Mouse (Mus musculus) liver, embryonic 13.5 days (tissue): ENCODE data around the gene Tifa. TPM values are rescaled to one million over a fixed set of nuclear protein-coding genes. Genes with fewer than 3 reads are reported as not detected.
A peak's percentile ranks its signal among the peaks of the same experiment; 100 is the strongest.

Experiments
- ATAC-seq: fragments of 200-750 bp; cut with Nextera tagmentation; 2 replicates; pipeline ENCODE4 v1.8.0; 2017; ENCODE audit warnings: low read depth, mild to moderate bottlenecking, moderate number of reproducible peaks, moderate library complexity
- DNase-seq: peaks from one replicate; pipeline ENCODE4 v3.0.0; 2022
- H3K27ac ChIP-seq: fragments of 300-500 bp; sonication (generic); 2 replicates; pipeline ENCODE4 v1.5.1; 2015; ENCODE audit warnings: moderate library complexity, mild to moderate bottlenecking, inconsistent platforms
- H3K27me3 ChIP-seq: fragments of 300-500 bp; sonication (generic); 2 replicates; pipeline ENCODE4 v1.6.1; 2015; ENCODE audit warnings: mild to moderate bottlenecking, inconsistent platforms
- H3K36me3 ChIP-seq: fragments of 300-500 bp; sonication (generic); 2 replicates; pipeline ENCODE4 v1.6.1; 2015; ENCODE audit warnings: mild to moderate bottlenecking, inconsistent platforms
- H3K4me1 ChIP-seq: fragments of 300-500 bp; sonication (generic); replicated peaks from 2 replicates; pipeline ENCODE4 v1.6.1; 2015; ENCODE audit warnings: inconsistent platforms
- H3K4me2 ChIP-seq: fragments of 300-500 bp; sonication (generic); 2 replicates; pipeline ENCODE4 v1.6.1; 2015; ENCODE audit warnings: inconsistent platforms, mild to moderate bottlenecking, moderate library complexity
- H3K4me3 ChIP-seq: fragments of 300-500 bp; sonication (generic); replicated peaks from 2 replicates; pipeline ENCODE4 v1.5.1; 2015; ENCODE audit warnings: mild to moderate bottlenecking, inconsistent platforms
- H3K9ac ChIP-seq: fragments of 300-500 bp; sonication (generic); 2 replicates; pipeline ENCODE4 v1.6.1; 2015; ENCODE audit warnings: mild to moderate bottlenecking, inconsistent platforms
- H3K9me3 ChIP-seq: fragments of 300-500 bp; sonication (generic); replicated peaks from 2 replicates; pipeline ENCODE4 v1.6.1; 2016; ENCODE audit warnings: inconsistent platforms
- WGBS: fragments of 180-500 bp; shearing (Covaris S2); methylation state at CpG from one replicate; pipeline ENCODE4 v1.1.7; 2015; ENCODE audit not compliant: insufficient replicate concordance; 5-methylcytosine and 5-hydroxymethylcytosine counted together
- polyA plus RNA-seq: library from polyadenylated mRNA; unstranded; fragments of >200 nt; fragmentation: Nextera tagmentation; extraction: Ambion mirVana; gene quantifications from 2 replicates; pipeline ENCODE4 v1.2.1, GENCODE M21; 2015

The Tifa gene
- polyA plus RNA-seq, 1 experiment from 2014 or later: 14.2 TPM

- no peak for ATAC-seq
- 84% methylated on average over 10 of the region's 10 CpGs for WGBS
Measured at GRCm38 (mm10) chr3:127830183-127830582, 40.6 kb downstream of the Tifa start.

GRCm38 (mm10) chr3:127831079-127831478 lies 41.5 kb downstream of the Tifa start:
- WGBS: 55% methylated on average over 6 of the region's 6 CpGs
- Histone ChIP-seq H3K4me3 (no peak overlapping the region), H3K36me3 (peaks cover 10% of the 10 kb centered on the region; the same call in 1 of the 2 replicates), H3K9ac (no peak overlapping the region), H3K9me3 (no peaks in the 10 kb centered on the region), H3K27ac (no peak overlapping the region), H3K4me2 (no peak overlapping the region), H3K27me3 (no peaks in the 10 kb centered on the region), H3K4me1 (peaks cover 31% of the 10 kb centered on the region)
- DNase-seq (no peak), ATAC-seq (no peak; the same call in 1 of the 2 replicates)

More at GRCm38 (mm10) chr3:127830183-127830582, 40.6 kb downstream of the Tifa start:
- no peak for DNase-seq
- Histone ChIP-seq H3K36me3 (peaks cover 10% of the 10 kb centered on the region; the same call in 1 of the 2 replicates), H3K9me3 (no peaks in the 10 kb centered on the region), H3K27ac (no peak overlapping the region), H3K9ac (no peak overlapping the region), H3K4me2 (no peak overlapping the region), H3K4me1 (peaks cover 28% of the 10 kb centered on the region), H3K4me3 (no peak overlapping the region), H3K27me3 (no peaks in the 10 kb centered on the region)

GRCm38 (mm10) chr3:127834040-127834439 lies 44.4 kb downstream of the Tifa start:
- H3K27ac ChIP-seq: no peak overlapping the region
- WGBS: 71% methylated on average over 4 of the region's 4 CpGs
- ATAC-seq: no peak
- DNase-seq: no peak
- no peak overlapping the region for H3K4me2 ChIP-seq
- peaks cover 10% of the 10 kb centered on the region; the same call in 1 of the 2 replicates for H3K36me3 ChIP-seq
- peaks cover 38% of the 10 kb centered on the region for H3K4me1 ChIP-seq
- no peaks in the 10 kb centered on the region for H3K9me3 ChIP-seq
- H3K9ac ChIP-seq: no peak overlapping the region
- H3K27me3 ChIP-seq: no peaks in the 10 kb centered on the region
- no peak overlapping the region for H3K4me3 ChIP-seq

DNA sequence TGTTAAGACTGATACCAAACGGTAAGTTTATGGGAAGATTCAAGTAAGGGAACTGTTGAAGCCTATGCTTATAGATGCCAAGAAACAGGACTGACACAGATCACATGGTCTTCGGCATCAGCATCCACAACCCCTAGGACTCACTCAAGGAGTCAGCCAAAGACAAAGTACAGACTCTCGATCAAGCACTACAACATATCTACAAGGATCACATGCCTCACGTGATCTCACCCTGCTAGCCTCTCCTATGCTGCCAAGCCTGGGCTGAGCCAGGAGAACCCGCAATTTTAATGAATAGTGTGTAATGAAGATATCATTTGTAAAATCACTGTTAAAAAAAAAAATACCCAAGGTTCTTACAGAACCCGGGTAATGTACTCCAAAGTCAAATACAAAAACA lies 46.0 kb downstream of the Tifa start:
- Histone ChIP-seq H3K27ac (no peak overlapping the region), H3K4me3 (peak overlapping the region; percentile 85), H3K4me2 (peak overlapping the region; percentile 89), H3K27me3 (no peaks in the 10 kb centered on the region), H3K36me3 (peaks cover 10% of the 10 kb centered on the region; the same call in 1 of the 2 replicates), H3K4me1 (peaks cover 43% of the 10 kb centered on the region), H3K9me3 (no peaks in the 10 kb centered on the region), H3K9ac (peak overlapping the region; percentile 88; the same call in 1 of the 2 replicates)
- ATAC-seq: no peak
- 52% methylated on average over 6 of the region's 6 CpGs for WGBS
- DNase-seq: no peak

- peak; percentile 48 for ATAC-seq
- H3K9me3 ChIP-seq: no peaks in the 10 kb centered on the region
- no peak for DNase-seq
- peak overlapping the region; percentile 81 for H3K27ac ChIP-seq
- peak overlapping the region; percentile 89 for H3K4me2 ChIP-seq
- peak overlapping the region; percentile 88 for H3K9ac ChIP-seq
- under 1% methylated on average over 17 of the region's 17 CpGs for WGBS
- H3K4me3 ChIP-seq: peak overlapping the region; percentile 85
- no peaks in the 10 kb centered on the region for H3K27me3 ChIP-seq
- peaks cover 43% of the 10 kb centered on the region for H3K4me1 ChIP-seq
- peaks cover 10% of the 10 kb centered on the region; the same call in 1 of the 2 replicates for H3K36me3 ChIP-seq
Measured at GRCm38 (mm10) chr3:127836798-127837153, 47.2 kb downstream of the Tifa start.

- no peaks in the 10 kb centered on the region for H3K27me3 ChIP-seq
- H3K4me2 ChIP-seq: peak within 1 kb of the TSS; percentile 89
- H3K36me3 ChIP-seq: peaks cover 8% of the 10 kb centered on the region; the same call in 1 of the 2 replicates
- no peaks in the 10 kb centered on the region for H3K9me3 ChIP-seq
- peak; percentile 95 for ATAC-seq
- WGBS: under 1% methylated on average over 72 of the region's 89 CpGs
- H3K9ac ChIP-seq: peak within 1 kb of the TSS; percentile 88
- peak; percentile 95 for DNase-seq
- peak within 1 kb of the TSS; percentile 85 for H3K4me3 ChIP-seq
- H3K27ac ChIP-seq: peak within 1 kb of the TSS; percentile 97
- peaks cover 44% of the 10 kb centered on the region for H3K4me1 ChIP-seq
Measured at GRCm38 (mm10) chr3:127837154-127837865, 47.7 kb downstream of the Tifa start, which contains the start of gene Ap1ar. Gene Ap1ar (minus strand): TSS chr3:127837523.

DNA sequence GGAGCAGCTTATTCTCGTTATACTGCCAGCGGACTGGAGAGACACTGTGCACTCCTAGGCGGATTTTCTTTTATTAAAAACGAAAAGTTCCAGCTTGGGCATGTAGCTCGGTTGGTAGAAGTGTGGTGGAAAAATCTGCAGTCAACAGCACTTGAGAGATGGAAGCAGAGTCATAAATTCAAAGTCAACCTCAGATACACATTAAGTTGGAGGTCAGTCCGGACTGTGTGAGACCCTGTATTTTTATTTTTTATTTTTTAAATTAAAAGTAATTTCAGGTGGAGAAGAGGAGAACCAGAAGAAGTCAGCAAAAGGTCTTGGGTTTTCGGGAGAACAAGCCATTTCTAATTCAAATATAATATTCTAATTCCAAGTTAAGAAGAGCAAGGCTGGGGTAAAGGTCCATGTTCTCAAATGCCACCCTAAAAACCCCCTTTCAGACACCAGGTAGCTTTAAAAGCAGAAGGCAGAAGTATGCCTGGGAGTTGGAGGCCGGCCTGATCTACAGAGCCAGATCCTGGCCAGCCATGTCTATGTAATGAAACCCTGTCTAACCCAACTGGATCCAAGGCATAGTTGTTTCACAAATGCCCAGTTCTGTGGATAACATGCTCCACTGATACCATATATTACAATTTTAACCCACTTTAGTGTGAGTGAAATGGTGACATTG lies 48.5 kb downstream of the Tifa start:
- Histone ChIP-seq H3K4me2 (peak overlapping the region; percentile 89), H3K4me3 (peak overlapping the region; percentile 85), H3K36me3 (0 out of 2 replicates have a peak, but pooled peaks cover under 1% of the 10 kb centered on the region), H3K9me3 (no peaks in the 10 kb centered on the region), H3K27ac (peak overlapping the region; percentile 97), H3K27me3 (no peaks in the 10 kb centered on the region), H3K9ac (peak overlapping the region; percentile 88), H3K4me1 (peaks cover 52% of the 10 kb centered on the region)
- 25% methylated on average over 8 of the region's 8 CpGs for WGBS
- no peak for ATAC-seq
- no peak for DNase-seq

GRCm38 (mm10) chr3:127841926-127842325 lies 52.3 kb downstream of the Tifa start:
- H3K4me3 ChIP-seq: no peak overlapping the region
- no peak overlapping the region for H3K4me2 ChIP-seq
- H3K27ac ChIP-seq: no peak overlapping the region
- no peaks in the 10 kb centered on the region for H3K9me3 ChIP-seq
- H3K27me3 ChIP-seq: no peaks in the 10 kb centered on the region
- WGBS: 84% methylated on average over 8 of the region's 8 CpGs
- DNase-seq (no peak), ATAC-seq (no peak)
- no peaks in the 10 kb centered on the region for H3K36me3 ChIP-seq
- peaks cover 36% of the 10 kb centered on the region for H3K4me1 ChIP-seq
- H3K9ac ChIP-seq: no peak overlapping the region

DNA sequence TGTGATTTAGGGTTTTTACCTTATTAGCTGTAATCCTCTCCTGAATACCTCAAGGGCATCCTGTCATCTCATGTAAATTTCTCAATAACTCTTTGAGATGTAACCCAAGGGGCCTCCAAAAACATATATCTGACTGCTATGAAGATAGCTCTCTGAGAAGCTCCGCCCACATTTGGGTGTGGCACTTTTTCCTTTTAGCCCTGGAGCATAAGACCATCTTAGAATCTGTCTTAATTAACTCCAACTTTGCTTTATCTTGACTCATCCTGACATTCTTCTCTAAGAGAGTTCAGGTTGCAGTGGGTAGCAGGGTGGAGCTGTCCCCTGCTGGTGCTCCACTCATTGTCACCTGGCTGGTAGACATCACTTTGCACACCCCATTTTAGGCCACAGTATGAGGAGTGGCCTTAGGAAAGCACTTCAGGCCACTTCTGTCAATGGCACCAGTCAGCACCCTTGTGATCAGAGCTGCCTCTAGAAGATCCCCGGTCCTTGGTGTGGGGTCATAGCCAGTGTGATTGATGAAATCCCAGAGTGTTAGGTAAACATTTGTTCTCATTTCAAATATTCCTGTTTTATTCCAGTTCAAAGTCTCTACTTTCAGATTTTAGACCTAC lies 53.8 kb downstream of the Tifa start:
- Histone ChIP-seq H3K4me1 (peaks cover 35% of the 10 kb centered on the region), H3K36me3 (no peaks in the 10 kb centered on the region), H3K9ac (no peak overlapping the region), H3K4me2 (no peak overlapping the region), H3K9me3 (no peaks in the 10 kb centered on the region), H3K27ac (no peak overlapping the region), H3K4me3 (no peak overlapping the region), H3K27me3 (no peaks in the 10 kb centered on the region)
- peak; percentile 31 for DNase-seq
- 53% methylated on average over 2 of the region's 2 CpGs for WGBS
- peak; percentile 67 for ATAC-seq

DNA sequence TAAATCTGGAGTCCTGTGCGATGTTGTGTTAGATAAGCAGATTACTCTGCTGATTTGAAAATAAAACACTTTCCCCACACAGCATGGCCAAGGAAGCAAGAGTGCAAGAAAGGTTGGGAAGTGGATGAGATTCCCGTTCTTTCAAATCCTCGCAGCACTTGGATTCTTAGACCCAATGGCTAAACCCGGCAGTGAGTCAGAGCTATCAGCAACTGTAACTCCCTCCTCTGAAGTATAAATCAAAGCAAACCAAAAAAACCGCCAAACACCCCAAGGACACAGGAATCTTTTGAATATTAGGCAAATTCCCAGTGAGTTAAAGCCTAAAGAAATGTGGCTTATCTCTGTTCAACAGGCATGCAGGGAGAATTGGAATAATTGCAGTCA lies 54.3 kb downstream of the Tifa start:
- no peak overlapping the region for H3K9ac ChIP-seq
- DNase-seq (no peak), ATAC-seq (no peak)
- H3K4me2 ChIP-seq: no peak overlapping the region
- no peaks in the 10 kb centered on the region for H3K27me3 ChIP-seq
- no peak overlapping the region for H3K27ac ChIP-seq
- H3K9me3 ChIP-seq: no peaks in the 10 kb centered on the region
- H3K4me3 ChIP-seq: no peak overlapping the region
- H3K4me1 ChIP-seq: peaks cover 35% of the 10 kb centered on the region
- 70% methylated on average over 5 of the region's 5 CpGs for WGBS
- no peaks in the 10 kb centered on the region for H3K36me3 ChIP-seq

DNA sequence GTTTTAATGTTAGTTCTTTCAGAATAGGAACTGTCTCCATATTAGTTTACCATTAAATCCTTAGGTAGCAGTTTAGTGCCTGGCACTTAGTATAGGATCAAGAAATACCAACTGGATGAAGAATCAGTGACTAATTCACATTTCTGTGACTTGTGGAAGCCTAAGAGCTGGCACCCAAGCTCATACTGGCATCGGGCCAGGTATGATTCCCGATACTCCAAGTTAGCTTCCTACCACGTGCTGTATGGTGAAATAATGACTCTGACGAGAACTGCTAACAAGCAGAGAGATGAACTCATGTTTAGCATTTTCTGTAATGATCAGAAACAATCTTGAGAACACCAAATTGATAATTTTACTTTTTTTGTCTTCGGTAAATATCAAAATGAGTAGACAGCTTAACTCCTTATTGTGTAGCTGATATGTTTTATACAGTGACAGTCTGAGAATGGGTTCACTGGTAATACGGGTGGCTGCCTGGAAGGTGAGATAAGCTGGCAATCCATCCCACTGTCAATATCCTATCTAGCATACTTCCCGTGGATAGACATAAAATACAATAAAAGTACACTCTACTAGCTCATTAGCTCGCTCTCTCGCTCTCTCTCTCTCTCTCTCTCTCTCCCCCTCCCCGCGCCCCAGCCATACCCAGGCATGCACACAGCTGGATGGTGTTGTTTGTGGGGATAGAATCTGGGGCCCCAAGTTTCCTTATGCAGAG lies 58.6 kb downstream of the Tifa start:
- no peaks in the 10 kb centered on the region for H3K27me3 ChIP-seq
- H3K4me3 ChIP-seq: no peak overlapping the region
- H3K4me1 ChIP-seq: peaks cover 54% of the 10 kb centered on the region
- H3K36me3 ChIP-seq: no peaks in the 10 kb centered on the region
- peak; percentile 72 for ATAC-seq
- WGBS: 42% methylated on average over 11 of the region's 11 CpGs
- H3K9ac ChIP-seq: no peak overlapping the region
- H3K27ac ChIP-seq: peak overlapping the region; percentile 18; the same call in 1 of the 2 replicates
- no peaks in the 10 kb centered on the region for H3K9me3 ChIP-seq
- peak overlapping the region; percentile 29 for H3K4me2 ChIP-seq
- peak; percentile 22 for DNase-seq
